ENCODE assay signal across 24 mouse cellular contexts in genomic region chr19:55472582-55472981, GRCm38 (mm10).
DNase-seq lines count a peak whose midpoint lies in the region; ATAC-seq lines count a peak whose summit lies in the region.
"Had no signal": no experiment of that assay in that cellular context is flagged by ENCODE, and none has a peak within 500 bp of the region (broad histone marks: within the 10 kb centered on the region; RNA-seq: fewer than 3 reads in every experiment).

No protein-coding gene starts in this region.

- DNase-seq in heart, adult 11 months = peak; percentile 59
- no peak for DNase-seq in heart, postnatal 14 days
- DNase-seq in heart, postnatal 36 days = no peak
- peak; percentile 19 for DNase-seq in heart, postnatal 4 days
- no peak for DNase-seq in heart, postnatal 25 days (ENCODE audit: low spot score)
- DNase-seq: adrenal gland, adult 8-10 months; adrenal gland, postnatal 14 days; adrenal gland, postnatal 36 days; B cell, adult 2 months; cerebellum, adult 11-12 months; cerebellum, adult 2 months; cerebellum, adult 9-10 months; cerebellum, postnatal 25 days had no signal

- 0 out of 2 replicates have a peak overlapping the region, but pooled peaks have one; percentile 2 for H3K4me2 ChIP-seq in heart, embryonic 13.5 days
- H3K4me2 ChIP-seq in heart, embryonic 11.5 days = no peak overlapping the region
- peak overlapping the region; percentile 16; the same call in 1 of the 2 replicates for H3K4me2 ChIP-seq in heart, embryonic 16.5 days (ENCODE audit: low read depth, low read length)
- H3K4me2 ChIP-seq: embryonic facial prominence, embryonic 12.5 days; forebrain, embryonic 13.5 days had no signal

- WGBS in heart, embryonic 13.5 days = 30% methylated on average over 8 of the region's 8 CpGs
- WGBS in heart, embryonic 11.5 days (ENCODE audit: insufficient replicate concordance) = 45% methylated on average over 8 of the region's 8 CpGs
- WGBS in heart, embryonic 16.5 days = 32% methylated on average over 8 of the region's 8 CpGs

- H3K4me3 ChIP-seq in heart, embryonic 13.5 days = no peak overlapping the region
- H3K4me3 ChIP-seq in heart, embryonic 11.5 days (ENCODE audit: low read depth, low read length) = no peak overlapping the region
- H3K4me3 ChIP-seq in heart, embryonic 16.5 days (ENCODE audit: low read length) = no peak overlapping the region
- H3K4me3 ChIP-seq: embryonic facial prominence, embryonic 10.5 days; embryonic facial prominence, embryonic 12.5 days; forebrain, embryonic 13.5 days had no signal

- no peak overlapping the region for H3K27ac ChIP-seq in heart, embryonic 13.5 days (replicated peaks)
- no peak overlapping the region for H3K27ac ChIP-seq in heart, embryonic 11.5 days (ENCODE audit: low read depth, low read length)
- H3K27ac ChIP-seq in heart, embryonic 16.5 days (ENCODE audit: low read length) = no peak overlapping the region
- H3K27ac ChIP-seq: embryonic facial prominence, embryonic 12.5 days; forebrain, embryonic 13.5 days had no signal

- no peaks in the 10 kb centered on the region for H3K36me3 ChIP-seq in heart, embryonic 13.5 days
- no peaks in the 10 kb centered on the region for H3K36me3 ChIP-seq in heart, embryonic 11.5 days (ENCODE audit: control insufficient read depth, insufficient read depth, low read length)
- H3K36me3 ChIP-seq in heart, embryonic 16.5 days (ENCODE audit: control insufficient read depth, insufficient read depth) = no peaks in the 10 kb centered on the region
- H3K36me3 ChIP-seq: embryonic facial prominence, embryonic 10.5 days; embryonic facial prominence, embryonic 12.5 days had no signal

- intact Hi-C loops in heart, postnatal 14 days (cut with DNase I) = no loop called here
- intact Hi-C loops in heart, postnatal 36 days (cut with DNase I) = no loop called here
- intact Hi-C loops in heart, postnatal 25 days (cut with DNase I) = no loop called here

- H3K4me1 ChIP-seq in heart, embryonic 13.5 days = peaks cover 21% of the 10 kb centered on the region
- H3K4me1 ChIP-seq in heart, embryonic 11.5 days (ENCODE audit: control insufficient read depth, insufficient read depth, low read length) = peaks cover 6% of the 10 kb centered on the region
- peaks cover 7% of the 10 kb centered on the region for H3K4me1 ChIP-seq in heart, embryonic 16.5 days (ENCODE audit: control insufficient read depth, insufficient read depth, low read length)

- no peak overlapping the region for H3K9ac ChIP-seq in heart, embryonic 13.5 days
- no peak overlapping the region for H3K9ac ChIP-seq in heart, embryonic 11.5 days (ENCODE audit: low read depth, low read length)
- H3K9ac ChIP-seq in heart, embryonic 16.5 days (ENCODE audit: low read length) = no peak overlapping the region
- H3K9ac ChIP-seq: embryonic facial prominence, embryonic 12.5 days; forebrain, embryonic 13.5 days had no signal

- no peaks in the 10 kb centered on the region for H3K27me3 ChIP-seq in heart, embryonic 13.5 days (replicated peaks)
- H3K27me3 ChIP-seq in heart, embryonic 11.5 days (ENCODE audit: control insufficient read depth, insufficient read depth, low read length) = no peaks in the 10 kb centered on the region
- no peaks in the 10 kb centered on the region for H3K27me3 ChIP-seq in heart, embryonic 16.5 days (ENCODE audit: control insufficient read depth, insufficient read depth, low read length)
- H3K27me3 ChIP-seq: CH12.LX; embryonic facial prominence, embryonic 12.5 days; forebrain, embryonic 13.5 days; Patski had no signal

- H3K9me3 ChIP-seq in heart, embryonic 13.5 days = no peaks in the 10 kb centered on the region
- H3K9me3 ChIP-seq in heart, embryonic 11.5 days (replicated peaks; ENCODE audit: control insufficient read depth, low read length) = no peaks in the 10 kb centered on the region
- no peaks in the 10 kb centered on the region for H3K9me3 ChIP-seq in heart, embryonic 16.5 days (replicated peaks; ENCODE audit: control insufficient read depth, low read length)
- H3K9me3 ChIP-seq: embryonic facial prominence, embryonic 10.5 days; embryonic facial prominence, embryonic 12.5 days; forebrain, embryonic 13.5 days; G1E had no signal

- no peak for ATAC-seq in heart, embryonic 13.5 days (ENCODE audit: extremely low read depth, insufficient number of reproducible peaks, low FRiP score, low TSS enrichment)
- no peak for ATAC-seq in heart, embryonic 11.5 days (replicated peaks; ENCODE audit: insufficient number of reproducible peaks, low FRiP score, low TSS enrichment)
- ATAC-seq in heart, embryonic 16.5 days (replicated peaks; ENCODE audit: extremely low read depth, insufficient read depth, low FRiP score) = no peak
- ATAC-seq: activated CD4-positive, CD25-positive, alpha-beta regulatory T cell, adult 4 months; CD4-positive, CD25-positive, alpha-beta regulatory T cell, adult 4 months; forebrain, embryonic 13.5 days; Patski had no signal

Comparison
In these comparisons a context has a peak if more than half of its experiments do, and no peak if none do; other contexts are left out.
1. DNase-seq: peak in heart, adult 11 months (single experiment) and heart, postnatal 4 days (single experiment); none in heart, postnatal 14 days (0 of 2), heart, postnatal 36 days (0 of 2) and heart, postnatal 25 days (single experiment).